18 mouse cellular contexts compared by ENCODE assay signal in genomic region chr3:20133745-20134144, GRCm38 (mm10). TPM values are rescaled to one million over a fixed set of nuclear protein-coding genes. Genes with fewer than 3 reads are reported as not detected.
DNase-seq lines count a peak whose midpoint lies in the region; ATAC-seq lines count a peak whose summit lies in the region.
"Had no signal": no experiment of that assay in that cellular context is flagged by ENCODE, and none has a peak within 500 bp of the region (broad histone marks: within the 10 kb centered on the region; RNA-seq: fewer than 3 reads in every experiment).

No protein-coding gene starts in this region.

- H3K27me3 ChIP-seq in heart, embryonic 16.5 days (ENCODE audit: control insufficient read depth, insufficient read depth, low read length), result no peaks in the 10 kb centered on the region
- H3K27me3 ChIP-seq: embryonic facial prominence, embryonic 12.5 days; limb, embryonic 13.5 days had no signal

- 26% methylated on average over 1 of the region's 1 CpGs for WGBS in heart, embryonic 16.5 days

- intact Hi-C loops in heart, postnatal 10 days (cut with DNase I), result no loop called here

- H3K4me2 ChIP-seq in heart, embryonic 16.5 days (ENCODE audit: low read depth, low read length), result no peak overlapping the region
- H3K4me2 ChIP-seq: embryonic facial prominence, embryonic 12.5 days; limb, embryonic 13.5 days had no signal

- DNase-seq in heart, adult 11 months, result peak; percentile 13
- DNase-seq in heart, adult 8-10 months (ENCODE audit: low spot score), result no peak
- no peak for DNase-seq in heart, postnatal 10 days
- peak; percentile 15 for DNase-seq in lung, postnatal 10 days
- DNase-seq in lung, postnatal 36 days, result no peak
- DNase-seq in kidney, postnatal 4 days, result no peak
- DNase-seq: adrenal gland, adult 2 months; cerebellum, adult 11 months; cerebellum, postnatal 10 days; gastrocnemius, postnatal 25 days; kidney, adult 11 months; midbrain, embryonic 14.5 days; thymus, postnatal 25 days had no signal

- no peak overlapping the region for H3K9ac ChIP-seq in heart, embryonic 16.5 days (ENCODE audit: low read length)
- H3K9ac ChIP-seq: embryonic facial prominence, embryonic 12.5 days; limb, embryonic 13.5 days; liver, embryonic 14.5 days had no signal

- peak overlapping the region; percentile 76 for H3K27ac ChIP-seq in heart, embryonic 16.5 days (ENCODE audit: low read length)
- H3K27ac ChIP-seq: embryonic facial prominence, embryonic 12.5 days; limb, embryonic 13.5 days; liver, embryonic 14.5 days had no signal

- H3K4me3 ChIP-seq in heart, embryonic 16.5 days (ENCODE audit: low read length), result no peak overlapping the region
- H3K4me3 ChIP-seq: embryonic facial prominence, embryonic 12.5 days; erythroblast, embryonic 14.5 days; limb, embryonic 13.5 days had no signal

- peaks cover 45% of the 10 kb centered on the region for H3K36me3 ChIP-seq in heart, embryonic 16.5 days (ENCODE audit: control insufficient read depth, insufficient read depth)

- peaks cover 72% of the 10 kb centered on the region for H3K4me1 ChIP-seq in heart, embryonic 16.5 days (ENCODE audit: control insufficient read depth, insufficient read depth, low read length)
- H3K4me1 ChIP-seq: embryonic facial prominence, embryonic 12.5 days; limb, embryonic 13.5 days had no signal

- ATAC-seq in heart, embryonic 16.5 days (replicated peaks; ENCODE audit: extremely low read depth, insufficient read depth, low FRiP score), result no peak

- H3K9me3 ChIP-seq in heart, embryonic 16.5 days (replicated peaks; ENCODE audit: control insufficient read depth, low read length), result no peaks in the 10 kb centered on the region
- H3K9me3 ChIP-seq: embryonic facial prominence, embryonic 12.5 days; limb, embryonic 13.5 days had no signal

RNA-seq across cellular contexts. Expression of gene Gyg, which starts 21.4 kb away (rescaled TPM):
- 100 to 1,000 TPM; 159 to 174 (median 169) TPM for total RNA-seq in heart, adult 8-10 months (2022)
- 457 and 496 TPM in 2 replicates for polyA plus RNA-seq in heart, embryonic 16.5 days (2015; fragmentation: Nextera tagmentation; extraction: Ambion mirVana)
- total RNA-seq in heart, postnatal 10 days (2021), result 100 to 1,000 TPM; 135 to 143 TPM

Comparison
In these comparisons a context has a peak if more than half of its experiments do, and no peak if none do; other contexts are left out.
1. DNase-seq: peak in heart, adult 11 months (single experiment) and lung, postnatal 10 days (single experiment); none in heart, adult 8-10 months (single experiment), heart, postnatal 10 days (0 of 2), lung, postnatal 36 days (single experiment) and kidney, postnatal 4 days (0 of 2).